Mouse (Mus musculus) heart, postnatal 0 days (tissue): ENCODE results near the gene Shoc2.

Experiments
- CTCF ChIP-seq: IDR thresholded peaks from 2 replicates; pipeline ENCODE4 v1.5.1; 2016; ENCODE audit warnings: antibody characterized with exemption, control low read depth, low read depth
- EP300 ChIP-seq: IDR thresholded peaks from 2 replicates; pipeline ENCODE4 v1.6.1; 2016; ENCODE audit warnings: antibody characterized with exemption, low read depth

GRCm38 (mm10) chr19:54035100-54035499, 91.0 kb downstream of the Shoc2 start:
- TF ChIP-seq CTCF (no peak), EP300 (no peak)
